Mouse (Mus musculus) bone marrow, adult 2 months (tissue): Measurements from ENCODE around the gene Snx6.

Experiments
- CTCF ChIP-seq: fragments of 200-500 bp; IDR thresholded peaks from 2 replicates; pipeline ENCODE4 v1.5.1; 2011; ENCODE audit warnings: low read length, control low read depth; ENCODE audit not compliant: control insufficient read depth, insufficient read depth
- POLR2A ChIP-seq: fragments of 200-500 bp; IDR thresholded peaks from 2 replicates; pipeline ENCODE4 v1.6.1; 2011; ENCODE audit warnings: low read depth, mild to moderate bottlenecking, control low read depth, low read length, borderline replicate concordance; ENCODE audit not compliant: control insufficient read depth

DNA sequence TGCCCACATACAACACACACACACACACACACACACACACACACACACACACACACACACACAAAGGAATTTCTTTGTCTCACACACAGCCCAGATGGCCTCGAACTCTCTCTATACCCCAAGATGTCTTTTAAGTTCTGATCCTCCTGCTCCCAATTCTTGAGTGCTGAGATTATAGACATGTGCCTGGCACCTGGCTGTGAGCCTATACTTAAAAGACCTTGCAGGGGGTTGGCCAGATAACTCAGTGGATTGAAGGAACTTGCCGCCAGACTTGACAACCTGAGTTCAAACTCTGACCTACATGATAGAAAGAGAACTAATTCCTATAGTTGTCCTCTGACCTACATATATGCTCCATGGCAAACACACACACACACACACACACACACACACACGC is 8.0 kb upstream of the Snx6 start:
- TF ChIP-seq POLR2A (no peak), CTCF (no peak)
